Mouse (Mus musculus): ENCODE data around the gene Zfp941.

- TF ChIP-seq EP300 (optimal IDR thresholded peaks at IDR 0.05), result no peak
- TF ChIP-seq CTCF (IDR thresholded peaks at IDR 0.05; ENCODE audit: low read depth), result no peak
Observed at GRCm38 (mm10) chr7:140843806-140844205, 21.8 kb upstream of the Zfp941 start.

All from stomach, postnatal 0 days (tissue).